ENCODE assay signal across 9 mouse cellular contexts in genomic region chr11:103774228-103774530, GRCm38 (mm10). TPM values are rescaled to one million over a fixed set of nuclear protein-coding genes. Genes with fewer than 3 reads are reported as not detected.
DNase-seq lines count a peak whose midpoint lies in the region; ATAC-seq lines count a peak whose summit lies in the region.
"Had no signal": no experiment of that assay in that cellular context is flagged by ENCODE, and none has a peak within 500 bp of the region (broad histone marks: within the 10 kb centered on the region; RNA-seq: fewer than 3 reads in every experiment).

No protein-coding gene starts in this region.

- H3K9ac ChIP-seq in kidney, embryonic 16.5 days (replicated peaks; ENCODE audit: low read length) = no peak overlapping the region
- H3K9ac ChIP-seq in embryonic facial prominence, embryonic 14.5 days (ENCODE audit: low read depth, low read length) = peak overlapping the region; percentile 3; the same call in 1 of the 2 replicates
- no peak overlapping the region for H3K9ac ChIP-seq in intestine, embryonic 14.5 days (ENCODE audit: low read length)
- H3K9ac ChIP-seq in neural tube, embryonic 12.5 days = peak overlapping the region; percentile 30

- H3K4me3 ChIP-seq in kidney, embryonic 16.5 days (ENCODE audit: low read length) = peak overlapping the region; percentile 40
- peak overlapping the region; percentile 39 for H3K4me3 ChIP-seq in embryonic facial prominence, embryonic 14.5 days (ENCODE audit: low read depth, low read length)
- H3K4me3 ChIP-seq in intestine, embryonic 14.5 days (ENCODE audit: low read depth, low read length) = peak overlapping the region; percentile 18
- H3K4me3 ChIP-seq in neural tube, embryonic 12.5 days = peak overlapping the region; percentile 45

- H3K4me2 ChIP-seq in kidney, embryonic 16.5 days (replicated peaks; ENCODE audit: low read depth, low read length) = peak overlapping the region; percentile 55
- H3K4me2 ChIP-seq in embryonic facial prominence, embryonic 14.5 days (ENCODE audit: low read depth, low read length) = peak overlapping the region; percentile 63
- peak overlapping the region; percentile 45 for H3K4me2 ChIP-seq in intestine, embryonic 14.5 days (ENCODE audit: low read length)
- H3K4me2 ChIP-seq in neural tube, embryonic 12.5 days (replicated peaks) = peak overlapping the region; percentile 88

- intact Hi-C loops in gastrocnemius, postnatal 14 days (cut with DNase I; ENCODE audit: low total_unique reads) = no loop called here

- peaks cover 12% of the 10 kb centered on the region for H3K4me1 ChIP-seq in kidney, embryonic 16.5 days (ENCODE audit: insufficient read depth, low read length)
- H3K4me1 ChIP-seq in embryonic facial prominence, embryonic 14.5 days (ENCODE audit: control insufficient read depth, insufficient read depth, low read length) = peaks cover 11% of the 10 kb centered on the region; the same call in 1 of the 2 replicates
- H3K4me1 ChIP-seq in intestine, embryonic 14.5 days (replicated peaks; ENCODE audit: control insufficient read depth, insufficient read depth, low read length) = peaks cover 5% of the 10 kb centered on the region
- H3K4me1 ChIP-seq in neural tube, embryonic 12.5 days = peaks cover 62% of the 10 kb centered on the region

- WGBS in kidney, embryonic 16.5 days = under 1% methylated on average over 19 of the region's 19 CpGs
- 3% methylated on average over 12 of the region's 19 CpGs for WGBS in embryonic facial prominence, embryonic 14.5 days
- 0% methylated on average over 19 of the region's 19 CpGs for WGBS in intestine, embryonic 14.5 days
- WGBS in neural tube, embryonic 12.5 days = under 1% methylated on average over 19 of the region's 19 CpGs

- peaks cover 81% of the 10 kb centered on the region for H3K27me3 ChIP-seq in kidney, embryonic 16.5 days (ENCODE audit: insufficient read depth, low read length)
- peaks cover 75% of the 10 kb centered on the region for H3K27me3 ChIP-seq in embryonic facial prominence, embryonic 14.5 days (replicated peaks; ENCODE audit: control insufficient read depth, insufficient read depth, low read length)
- H3K27me3 ChIP-seq in intestine, embryonic 14.5 days (replicated peaks; ENCODE audit: control insufficient read depth, insufficient read depth, low read length) = peaks cover 84% of the 10 kb centered on the region
- peaks cover 82% of the 10 kb centered on the region for H3K27me3 ChIP-seq in neural tube, embryonic 12.5 days (replicated peaks)

- no peaks in the 10 kb centered on the region for H3K9me3 ChIP-seq in kidney, embryonic 16.5 days (ENCODE audit: low read length)
- H3K9me3 ChIP-seq in embryonic facial prominence, embryonic 14.5 days (ENCODE audit: control insufficient read depth, low read length) = no peaks in the 10 kb centered on the region
- H3K9me3 ChIP-seq in intestine, embryonic 14.5 days (ENCODE audit: control insufficient read depth, low read length) = no peaks in the 10 kb centered on the region
- no peaks in the 10 kb centered on the region for H3K9me3 ChIP-seq in neural tube, embryonic 12.5 days

- no peaks in the 10 kb centered on the region for H3K36me3 ChIP-seq in kidney, embryonic 16.5 days (ENCODE audit: insufficient read depth, low read length)
- no peaks in the 10 kb centered on the region for H3K36me3 ChIP-seq in embryonic facial prominence, embryonic 14.5 days (ENCODE audit: control insufficient read depth, insufficient read depth, low read length)
- H3K36me3 ChIP-seq in intestine, embryonic 14.5 days (ENCODE audit: control insufficient read depth, insufficient read depth, low read length) = no peaks in the 10 kb centered on the region
- no peaks in the 10 kb centered on the region for H3K36me3 ChIP-seq in neural tube, embryonic 12.5 days

- DNase-seq in kidney, postnatal 36 days = no peak
- no peak for DNase-seq in embryonic facial prominence, embryonic 14.5 days (ENCODE audit: low spot score)
- no peak for DNase-seq in intestine, embryonic 14.5 days (ENCODE audit: low spot score)
- no peak for DNase-seq in gastrocnemius, postnatal 14 days
- DNase-seq in c-Kit-positive CD71-positive TER-119-positive erythroid progenitor cells, embryonic 14.5 days (ENCODE audit: low spot score) = no peak

- ATAC-seq in kidney, embryonic 16.5 days (ENCODE audit: low FRiP score, low TSS enrichment) = no peak
- ATAC-seq in embryonic facial prominence, embryonic 14.5 days (ENCODE audit: low read depth) = no peak
- ATAC-seq in intestine, embryonic 14.5 days (replicated peaks; ENCODE audit: low FRiP score, low TSS enrichment, low read depth) = no peak
- 0 out of 2 replicates have a peak, but pooled peaks have one; percentile 14 for ATAC-seq in neural tube, embryonic 12.5 days (ENCODE audit: low FRiP score, low read depth)
- ATAC-seq in megakaryocyte-erythroid progenitor cell, adult 5-6 weeks (replicated peaks; ENCODE audit: low FRiP score, low TSS enrichment, poor library complexity, severe bottlenecking) = no peak

- H3K27ac ChIP-seq in kidney, embryonic 16.5 days (ENCODE audit: low read length) = no peak overlapping the region
- H3K27ac ChIP-seq in embryonic facial prominence, embryonic 14.5 days (replicated peaks; ENCODE audit: low read depth, low read length) = no peak overlapping the region
- no peak overlapping the region for H3K27ac ChIP-seq in intestine, embryonic 14.5 days (ENCODE audit: low read depth)
- no peak overlapping the region for H3K27ac ChIP-seq in neural tube, embryonic 12.5 days

RNA-seq across cellular contexts. Expression of gene Wnt3, which starts 0.2 kb away (rescaled TPM):
- polyA plus RNA-seq in kidney, embryonic 16.5 days (2015; fragmentation: Nextera tagmentation; extraction: Ambion mirVana) = not detected in 2 replicates
- polyA plus RNA-seq in embryonic facial prominence, embryonic 14.5 days (2014; fragmentation: Nextera tagmentation; extraction: Ambion mirVana) = 4.0 and 6.3 TPM in 2 replicates
- polyA plus RNA-seq in intestine, embryonic 14.5 days (2014; fragmentation: Nextera tagmentation; extraction: Ambion mirVana) = 0.31 and 0.46 TPM in 2 replicates
- polyA plus RNA-seq in neural tube, embryonic 12.5 days (2016; fragmentation: Nextera tagmentation; extraction: Ambion mirVana) = 6.9 and 7.8 TPM in 2 replicates
- total RNA-seq in megakaryocyte-erythroid progenitor cell, adult 5-6 weeks (2014; fragmentation: Nextera tagmentation) = not detected in 2 replicates
- not detected in 2 replicates for total RNA-seq in megakaryocyte-erythroid progenitor cell, adult 5-6 weeks (2017)
- under 1 TPM in 1 of 2 experiments, not detected in 1; 0.18 TPM for total RNA-seq in gastrocnemius, postnatal 14 days (2021)
- total RNA-seq: heart, postnatal 25 days had no signal

RNA-seq across cellular contexts. Expression of gene Wnt9b, which starts 24.6 kb away (rescaled TPM):
- polyA plus RNA-seq in kidney, embryonic 16.5 days (2015; fragmentation: Nextera tagmentation; extraction: Ambion mirVana) = 8.9 and 10.0 TPM in 2 replicates
- 0.42 and 0.52 TPM in 2 replicates for polyA plus RNA-seq in embryonic facial prominence, embryonic 14.5 days (2014; fragmentation: Nextera tagmentation; extraction: Ambion mirVana)
- polyA plus RNA-seq in intestine, embryonic 14.5 days (2014; fragmentation: Nextera tagmentation; extraction: Ambion mirVana) = 0.08 TPM in 1 of 2 replicates, not detected in the other
- polyA plus RNA-seq in neural tube, embryonic 12.5 days (2016; fragmentation: Nextera tagmentation; extraction: Ambion mirVana) = 0.32 and 0.37 TPM in 2 replicates
- total RNA-seq in megakaryocyte-erythroid progenitor cell, adult 5-6 weeks (2014; fragmentation: Nextera tagmentation) = not detected in 2 replicates
- not detected in 2 replicates for total RNA-seq in megakaryocyte-erythroid progenitor cell, adult 5-6 weeks (2017)
- total RNA-seq in gastrocnemius, postnatal 14 days (2021) = under 1 TPM in 1 of 2 experiments, not detected in 1; 0.09 TPM

Comparison
In these comparisons a context has a peak if more than half of its experiments do, and no peak if none do; other contexts are left out.
1. H3K9ac ChIP-seq: peak in embryonic facial prominence, embryonic 14.5 days (single experiment) and neural tube, embryonic 12.5 days (single experiment); none in kidney, embryonic 16.5 days (single experiment) and intestine, embryonic 14.5 days (single experiment).
2. Peak in every context shown above with its lines, with median percentiles within 50 percentile points of each other: H3K4me2 ChIP-seq and H3K4me3 ChIP-seq.